8 mouse cellular contexts compared by ENCODE assay signal in genomic region chr8:69901484-69902162, GRCm38 (mm10). TPM values are rescaled to one million over a fixed set of nuclear protein-coding genes. Genes with fewer than 3 reads are reported as not detected.
A peak's percentile ranks its signal among the peaks of the same experiment; 100 is the strongest.
DNase-seq lines count a peak whose midpoint lies in the region; ATAC-seq lines count a peak whose summit lies in the region.

No protein-coding gene starts in this region.

- DNase-seq in adipocyte (ENCODE audit: low spot score) = peak; percentile 98
- peak; percentile 99 for DNase-seq in embryo, embryonic 10 days (ENCODE audit: low spot score)
- DNase-seq in gastrocnemius, postnatal 10 days = peak; percentile 96
- DNase-seq in induced T-regulatory cell, adult 2 months (ENCODE audit: low read depth) = peak; percentile 98
- DNase-seq in left cerebral cortex, adult 9 months (ENCODE audit: low spot score in 2 of 2) = peak; percentile 90 to 98
- DNase-seq in right cerebral cortex, postnatal 14 days = peak; percentile 94
- DNase-seq in urinary bladder, postnatal 36 days (ENCODE audit: low spot score in 2 of 2) = peak; percentile 98 to 99

- peak; percentile 79 for ATAC-seq in megakaryocyte progenitor cell, adult 5-6 weeks (replicated peaks; ENCODE audit: poor library complexity)

RNA-seq across cellular contexts. Expression of gene Tssk6, which starts 0.4 kb away (rescaled TPM):
- total RNA-seq in gastrocnemius, postnatal 10 days (2021) = under 1 TPM in 1 of 2 experiments, not detected in 1; 0.38 TPM
- total RNA-seq in megakaryocyte progenitor cell, adult 5-6 weeks (2015) = 0.49 and 0.52 TPM in 2 replicates
- 0.08 and 0.57 TPM in 2 replicates for total RNA-seq in megakaryocyte progenitor cell, adult 5-6 weeks (2017)

RNA-seq across cellular contexts. Expression of gene Ndufa13, which starts 0.7 kb away (rescaled TPM):
- 100 to 1,000 TPM; 236 to 268 TPM for total RNA-seq in gastrocnemius, postnatal 10 days (2021)
- 48.2 and 51.8 TPM in 2 replicates for total RNA-seq in megakaryocyte progenitor cell, adult 5-6 weeks (2015)
- total RNA-seq in megakaryocyte progenitor cell, adult 5-6 weeks (2017) = 99.5 and 114 TPM in 2 replicates

RNA-seq across cellular contexts. Expression of gene Yjefn3, which starts 0.9 kb away (rescaled TPM):
- 1 to 10 TPM; 9.0 to 9.5 TPM for total RNA-seq in gastrocnemius, postnatal 10 days (2021)
- total RNA-seq in megakaryocyte progenitor cell, adult 5-6 weeks (2015) = not detected in 2 replicates
- total RNA-seq in megakaryocyte progenitor cell, adult 5-6 weeks (2017) = 0.37 TPM in 1 of 2 replicates, not detected in the other

RNA-seq across cellular contexts. Expression of gene Cilp2, which starts 14.1 kb away (rescaled TPM):
- 10 to 100 TPM; 25.3 to 28.4 TPM for total RNA-seq in gastrocnemius, postnatal 10 days (2021)
- total RNA-seq in megakaryocyte progenitor cell, adult 5-6 weeks (2015) = not detected in 2 replicates
- total RNA-seq in megakaryocyte progenitor cell, adult 5-6 weeks (2017) = not detected in 2 replicates

Comparison
In these comparisons a context has a peak if more than half of its experiments do, and no peak if none do; other contexts are left out.
1. Peak in every context shown above with its lines: DNase-seq and ATAC-seq.
2. RNA of gene Yjefn3, which starts 0.9 kb away (total RNA-seq): 9.0 to 9.5 TPM in gastrocnemius, postnatal 10 days; 0.37 TPM in megakaryocyte progenitor cell, adult 5-6 weeks; every median in the first group is over 4 times any median in the second.